Mouse (Mus musculus): Measurements from ENCODE around the gene Prss22.

GRCm38 (mm10) chr17:24035087-24035486 is 37.2 kb upstream of the Prss22 start:
- TF ChIP-seq POLR2A (IDR thresholded peaks at IDR 0.05; ENCODE audit: borderline replicate concordance, extremely low read depth, low read depth, low read length) (no peak), CTCF (IDR thresholded peaks at IDR 0.05; ENCODE audit: insufficient read depth, low read length) (no peak)
